Mouse (Mus musculus) spleen, adult 2 months (tissue): ENCODE results near the gene Rpl19. TPM values are rescaled to one million over a fixed set of nuclear protein-coding genes. Genes with fewer than 3 reads are reported as not detected.

ENCODE experiments used
- DNase-seq, 2 experiments: peaks; one replicate each; pipeline versions ENCODE4 v3.0.0 to v3.0.0-alpha.2; 2012 to 2021; ENCODE audit warnings: low spot score in 2 of 2, low read depth in 1 of 2
- H3K27ac ChIP-seq: fragments of 200-500 bp; 2 replicates; pipeline ENCODE4 v1.5.1; 2012; ENCODE audit warnings: low read length, inconsistent platforms; ENCODE audit not compliant: insufficient read depth
- H3K27me3 ChIP-seq: fragments of 200-500 bp; 2 replicates; pipeline ENCODE4 v1.6.1; 2012; ENCODE audit warnings: mild to moderate bottlenecking, moderate library complexity, low read length, inconsistent platforms; ENCODE audit not compliant: control insufficient read depth, insufficient read depth
- H3K36me3 ChIP-seq: fragments of 200-500 bp; 2 replicates; pipeline ENCODE4 v1.6.1; 2012; ENCODE audit warnings: mild to moderate bottlenecking, low read length, inconsistent platforms; ENCODE audit not compliant: control insufficient read depth, insufficient read depth
- H3K4me1 ChIP-seq: fragments of 200-500 bp; 2 replicates; pipeline ENCODE4 v1.6.1; 2011; ENCODE audit warnings: inconsistent platforms; ENCODE audit not compliant: control insufficient read depth, insufficient read depth, insufficient read length
- H3K4me3 ChIP-seq: fragments of 200-500 bp; 2 replicates; pipeline ENCODE4 v1.5.1; 2011; ENCODE audit warnings: mild to moderate bottlenecking, inconsistent platforms; ENCODE audit not compliant: insufficient read depth, insufficient read length; ENCODE audit errors: extremely low read depth
- CTCF ChIP-seq: fragments of 200-500 bp; IDR thresholded peaks from 2 replicates; pipeline ENCODE4 v1.5.1; 2011; ENCODE audit warnings: mild to moderate bottlenecking, inconsistent platforms; ENCODE audit not compliant: insufficient read depth, insufficient read length, insufficient replicate concordance; ENCODE audit errors: extremely low read depth
- POLR2A ChIP-seq: fragments of 200-500 bp; IDR thresholded peaks from 2 replicates; pipeline ENCODE4 v1.6.1; 2011; ENCODE audit warnings: low read depth, low read length, inconsistent platforms
- WGBS: fragments of 180-500 bp; shearing (Covaris S2); methylation state at CpG from one replicate; pipeline ENCODE4 v1.1.7; 2018; 5-methylcytosine and 5-hydroxymethylcytosine counted together
- polyA plus RNA-seq: library from polyadenylated mRNA; depleted of rRNA; stranded (reverse); fragments of >200 nt; gene quantifications from 2 replicates; pipeline ENCODE4 v1.2.3, GENCODE M21; 2012

Gene Rpl19
- polyA plus RNA-seq, 1 experiment, result 555 TPM

- no peak overlapping the region for H3K4me3 ChIP-seq
- no peaks in the 10 kb centered on the region for H3K36me3 ChIP-seq
- WGBS, result 78% methylated on average over 14 of the region's 14 CpGs
- no peak overlapping the region for H3K27ac ChIP-seq
- 0 out of 2 replicates have a peak, but pooled peaks cover 4% of the 10 kb centered on the region for H3K4me1 ChIP-seq
- TF ChIP-seq CTCF (no peak), POLR2A (no peak)
- DNase-seq, result no peak
- peaks cover 4% of the 10 kb centered on the region for H3K27me3 ChIP-seq
Measured at GRCm38 (mm10) chr11:98037871-98038270, 11.4 kb downstream of the Rpl19 start.

- H3K27me3 ChIP-seq, result peaks cover 1% of the 10 kb centered on the region
- TF ChIP-seq POLR2A (no peak), CTCF (no peak)
- 0 out of 2 replicates have a peak, but pooled peaks cover 2% of the 10 kb centered on the region for H3K4me1 ChIP-seq
- no peaks in the 10 kb centered on the region for H3K36me3 ChIP-seq
- DNase-seq, result no peak
- H3K4me3 ChIP-seq, result no peak overlapping the region
- H3K27ac ChIP-seq, result no peak overlapping the region
- 86% methylated on average over 8 of the region's 8 CpGs for WGBS
Measured at GRCm38 (mm10) chr11:98040975-98041374, 14.5 kb downstream of the Rpl19 start.

- DNase-seq, result no peak
- Histone ChIP-seq H3K4me1 (no peaks in the 10 kb centered on the region), H3K27ac (no peak overlapping the region), H3K4me3 (no peak overlapping the region), H3K27me3 (no peaks in the 10 kb centered on the region), H3K36me3 (no peaks in the 10 kb centered on the region)
- 76% methylated on average over 6 of the region's 6 CpGs for WGBS
- TF ChIP-seq CTCF (no peak), POLR2A (no peak)
Measured at GRCm38 (mm10) chr11:98042741-98043140, 16.2 kb downstream of the Rpl19 start.

GRCm38 (mm10) chr11:98044074-98044473, 17.6 kb downstream of the Rpl19 start:
- WGBS, result 71% methylated on average over 5 of the region's 5 CpGs
- H3K27ac ChIP-seq, result no peak overlapping the region
- no peak overlapping the region for H3K4me3 ChIP-seq
- no peak for DNase-seq
- TF ChIP-seq POLR2A, result no peak
- TF ChIP-seq CTCF, result no peak
- no peaks in the 10 kb centered on the region for H3K4me1 ChIP-seq
- H3K27me3 ChIP-seq, result no peaks in the 10 kb centered on the region
- H3K36me3 ChIP-seq, result no peaks in the 10 kb centered on the region

- Histone ChIP-seq H3K4me1 (peaks cover 7% of the 10 kb centered on the region; the same call in 1 of the 2 replicates), H3K27me3 (no peaks in the 10 kb centered on the region), H3K36me3 (no peaks in the 10 kb centered on the region), H3K27ac (no peak overlapping the region), H3K4me3 (no peak overlapping the region)
- DNase-seq, result no peak
- no peak for TF ChIP-seq CTCF
- no peak for TF ChIP-seq POLR2A
- WGBS, result 71% methylated on average over 4 of the region's 4 CpGs
Measured at GRCm38 (mm10) chr11:98045596-98045995, 19.1 kb downstream of the Rpl19 start.

- TF ChIP-seq CTCF, result no peak
- no peak for TF ChIP-seq POLR2A
- H3K4me3 ChIP-seq, result no peak overlapping the region
- H3K27me3 ChIP-seq, result no peaks in the 10 kb centered on the region
- no peaks in the 10 kb centered on the region for H3K36me3 ChIP-seq
- no peak overlapping the region for H3K27ac ChIP-seq
- WGBS, result 75% methylated on average over 1 of the region's 1 CpGs
- DNase-seq, result no peak
- H3K4me1 ChIP-seq, result peaks cover 14% of the 10 kb centered on the region; the same call in 1 of the 2 replicates
Measured at GRCm38 (mm10) chr11:98046466-98046865, 20.0 kb downstream of the Rpl19 start.

GRCm38 (mm10) chr11:98047745-98048144, 21.2 kb downstream of the Rpl19 start:
- no peak for DNase-seq
- no peaks in the 10 kb centered on the region for H3K36me3 ChIP-seq
- no peak for TF ChIP-seq POLR2A
- TF ChIP-seq CTCF, result no peak
- peaks cover 6% of the 10 kb centered on the region; the same call in 1 of the 2 replicates for H3K27me3 ChIP-seq
- WGBS, result 61% methylated on average over 4 of the region's 4 CpGs
- H3K4me1 ChIP-seq, result peaks cover 23% of the 10 kb centered on the region
- no peak overlapping the region for H3K4me3 ChIP-seq
- no peak overlapping the region for H3K27ac ChIP-seq
